Mouse (Mus musculus) left cerebral cortex, adult 18-20 months (tissue): Measurements from ENCODE around the gene Myo10. TPM values are rescaled to one million over a fixed set of nuclear protein-coding genes. Genes with fewer than 3 reads are reported as not detected.
A peak's percentile ranks its signal among the peaks of the same experiment; 100 is the strongest.

Experiments
- DNase-seq, 2 experiments: peaks; one replicate each; pipeline ENCODE4 v3.0.0; 2021 to 2022; ENCODE audit warnings: low spot score in 2 of 2, mixed read lengths in 1 of 2
- total RNA-seq, 2 experiments: library from RNA; stranded (reverse); gene quantifications; 2 replicates each; pipeline ENCODE4 v1.2.3; 2021

Gene Myo10
- total RNA-seq, 2 experiments from 2014 or later, result 38.6 to 41.0 TPM

GRCm38 (mm10) chr15:25758500-25759086 is 136.3 kb downstream of the Myo10 start:
- DNase-seq, result no peak

- peak in 1 of 2 experiments; percentile 42 for DNase-seq
These were observed 138.0 kb downstream of the Myo10 start for GRCm38 (mm10) chr15:25760304-25760703.

- DNase-seq, result no peak
These were observed 138.7 kb downstream of the Myo10 start for GRCm38 (mm10) chr15:25761049-25761448.

GRCm38 (mm10) chr15:25761800-25762211 is 139.5 kb downstream of the Myo10 start:
- no peak for DNase-seq

GRCm38 (mm10) chr15:25762306-25762705 is 140.0 kb downstream of the Myo10 start:
- DNase-seq, result no peak

- no peak for DNase-seq
These were observed 140.8 kb downstream of the Myo10 start for GRCm38 (mm10) chr15:25763106-25763505.

GRCm38 (mm10) chr15:25764653-25765352 is 142.5 kb downstream of the Myo10 start:
- no peak for DNase-seq

- no peak for DNase-seq
These were observed 145.5 kb downstream of the Myo10 start for GRCm38 (mm10) chr15:25767777-25768176.

- DNase-seq, result no peak
These were observed 147.4 kb downstream of the Myo10 start for GRCm38 (mm10) chr15:25769524-25770255.

- DNase-seq, result no peak
These were observed 149.5 kb downstream of the Myo10 start for GRCm38 (mm10) chr15:25771782-25772181.

GRCm38 (mm10) chr15:25773711-25774513 is 151.6 kb downstream of the Myo10 start:
- DNase-seq, result peak; percentile 26 to 51

- no peak for DNase-seq
These were observed 156.6 kb downstream of the Myo10 start for GRCm38 (mm10) chr15:25778937-25779336.

GRCm38 (mm10) chr15:25779522-25780191 is 157.3 kb downstream of the Myo10 start:
- no peak for DNase-seq

- DNase-seq, result no peak
These were observed 158.7 kb downstream of the Myo10 start for GRCm38 (mm10) chr15:25781053-25781452.

- DNase-seq, result no peak
These were observed 163.4 kb downstream of the Myo10 start for GRCm38 (mm10) chr15:25785456-25786390.

- DNase-seq, result no peak
These were observed 165.1 kb downstream of the Myo10 start for GRCm38 (mm10) chr15:25787406-25787805.

- DNase-seq, result no peak
These were observed 165.6 kb downstream of the Myo10 start for GRCm38 (mm10) chr15:25787965-25788364.

GRCm38 (mm10) chr15:25788565-25788964 is 166.2 kb downstream of the Myo10 start:
- no peak for DNase-seq

GRCm38 (mm10) chr15:25789241-25789640 is 166.9 kb downstream of the Myo10 start:
- DNase-seq, result no peak
